Mouse (Mus musculus) spleen, postnatal 4 days (tissue): Measurements from ENCODE around the gene Trak1.
A peak's percentile ranks its signal among the peaks of the same experiment; 100 is the strongest.

Experiments used
- DNase-seq, 2 experiments: peaks; one replicate each; pipeline ENCODE4 v3.0.0; 2022; ENCODE audit warnings: low spot score in 2 of 2

The Trak1 gene

GRCm38 (mm10) chr9:121479453-121479852 lies 182.2 kb downstream of the Trak1 start:
- peak; percentile 36 to 71 for DNase-seq

GRCm38 (mm10) chr9:121487216-121487615 lies 189.9 kb downstream of the Trak1 start:
- no peak for DNase-seq

- no peak for DNase-seq
These were observed 194.4 kb downstream of the Trak1 start for GRCm38 (mm10) chr9:121491592-121492240.

- no peak for DNase-seq
These were observed 196.9 kb downstream of the Trak1 start for GRCm38 (mm10) chr9:121494006-121494767.

GRCm38 (mm10) chr9:121495529-121495928 lies 198.2 kb downstream of the Trak1 start, which contains the start of gene Cck:
Gene Cck, minus strand, starts transcription at chr9:121495694.
- no peak for DNase-seq

GRCm38 (mm10) chr9:121496102-121496501 lies 198.8 kb downstream of the Trak1 start:
- no peak for DNase-seq

GRCm38 (mm10) chr9:121505346-121505745 lies 208.0 kb downstream of the Trak1 start:
- no peak for DNase-seq

- DNase-seq, result no peak
These were observed 209.3 kb downstream of the Trak1 start for GRCm38 (mm10) chr9:121506478-121507180.

GRCm38 (mm10) chr9:121511911-121512310 lies 214.6 kb downstream of the Trak1 start:
- DNase-seq, result no peak

GRCm38 (mm10) chr9:121514462-121514861 lies 217.2 kb downstream of the Trak1 start:
- DNase-seq, result no peak

- no peak for DNase-seq
These were observed 222.7 kb downstream of the Trak1 start for GRCm38 (mm10) chr9:121520047-121520446.
